Mouse (Mus musculus): Measurements from ENCODE around the gene Scgb3a1. TPM values are rescaled to one million over a fixed set of nuclear protein-coding genes. Genes with fewer than 3 reads are reported as not detected.

The Scgb3a1 gene
- total RNA-seq, 2 experiments from 2014 or later, result not detected

GRCm38 (mm10) chr11:49713336-49714334 is 50.2 kb downstream of the Scgb3a1 start:
- no peak for DNase-seq
- intact Hi-C loops (cut with DNase I), result no loop called here

Other genes starting within 250 kb of the Scgb3a1 start
- not detected for gene Olfr1389, start 240.5 kb upstream of the Scgb3a1 start, total RNA-seq (2021)
- gene Olfr1388, start 227.0 kb upstream of the Scgb3a1 start, total RNA-seq (2021), result under 1 TPM; 0.58 to 0.74 TPM
- not detected for gene Olfr1387, start 208.3 kb upstream of the Scgb3a1 start, total RNA-seq (2021)
- not detected for gene Olfr1386, start 198.6 kb upstream of the Scgb3a1 start, total RNA-seq (2021)
- not detected for gene Olfr1385, start 174.5 kb upstream of the Scgb3a1 start, total RNA-seq (2021)
- not detected for gene Olfr1384, start 156.9 kb upstream of the Scgb3a1 start, total RNA-seq (2021)
- under 1 TPM in 1 of 2 experiments, not detected in 1; 0.56 TPM for gene Olfr1383, start 144.0 kb upstream of the Scgb3a1 start, total RNA-seq (2021)
- gene Olfr1382, start 135.4 kb upstream of the Scgb3a1 start, total RNA-seq (2021), result not detected
- gene Olfr1381, start 120.2 kb upstream of the Scgb3a1 start, total RNA-seq (2021), result not detected
- gene Olfr1380, start 106.7 kb upstream of the Scgb3a1 start, total RNA-seq (2021), result not detected
- 1 to 10 TPM; 3.8 to 4.2 TPM for gene Flt4, start 54.3 kb upstream of the Scgb3a1 start, total RNA-seq (2021)
- 10 to 100 TPM; 86.2 to 89.2 TPM for gene Cnot6, start 49.1 kb downstream of the Scgb3a1 start, total RNA-seq (2021)
- gene Gfpt2, start 130.6 kb downstream of the Scgb3a1 start, total RNA-seq (2021), result 10 to 100 TPM; 13.0 to 13.7 TPM
- 100 to 1,000 TPM; 135 to 139 TPM for gene Mapk9, start 183.1 kb downstream of the Scgb3a1 start, total RNA-seq (2021)
- gene Rasgef1c, start 238.2 kb downstream of the Scgb3a1 start, total RNA-seq (2021), result 10 to 100 TPM; 17.9 to 21.9 TPM

All from left cerebral cortex, postnatal 4 days (tissue).